In the genomic region with DNA sequence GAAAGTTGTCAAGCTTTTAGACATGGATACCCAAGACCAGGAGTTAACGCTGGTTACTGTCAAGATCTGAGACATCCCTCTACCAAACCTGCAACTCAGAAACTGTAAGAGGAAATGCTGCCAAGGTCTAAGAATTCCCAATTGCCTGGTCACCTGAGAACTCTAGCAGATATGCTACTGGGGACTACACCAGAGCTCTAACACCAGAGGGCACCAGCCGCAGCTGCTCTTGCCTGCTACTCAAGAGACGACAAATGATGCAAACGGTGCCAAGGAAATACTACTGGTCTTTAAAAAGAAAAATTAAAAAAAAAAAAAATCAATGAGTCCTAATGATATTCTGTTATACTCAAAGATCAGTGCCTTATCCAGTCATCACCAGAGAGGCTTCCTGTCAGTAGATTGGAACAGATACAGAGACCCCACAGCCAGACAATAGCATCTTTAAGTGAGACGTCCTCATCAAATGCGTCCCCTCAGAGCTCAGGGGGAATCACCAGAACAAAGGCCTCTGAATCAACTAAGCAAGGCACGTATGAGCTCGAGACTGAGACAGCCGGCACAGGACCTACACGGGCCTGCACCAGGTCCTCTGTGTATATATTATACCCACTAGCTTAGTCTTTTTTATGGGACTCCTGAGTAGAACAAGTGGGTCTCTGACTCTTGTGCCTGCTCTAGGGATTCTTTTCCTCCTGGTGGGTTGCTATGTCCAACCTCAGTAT, we compare ENCODE assay signal across 9 mouse cellular contexts. TPM values are rescaled to one million over a fixed set of nuclear protein-coding genes. Genes with fewer than 3 reads are reported as not detected.
A peak's percentile ranks its signal among the peaks of the same experiment; 100 is the strongest.
DNase-seq lines count a peak whose midpoint lies in the region; ATAC-seq lines count a peak whose summit lies in the region.
"Had no signal": no experiment of that assay in that cellular context is flagged by ENCODE, and none has a peak within 500 bp of the region (broad histone marks: within the 10 kb centered on the region; RNA-seq: fewer than 3 reads in every experiment).

No protein-coding gene starts in this region.

- H3K4me2 ChIP-seq in heart, embryonic 12.5 days = no peak overlapping the region
- no peak overlapping the region for H3K4me2 ChIP-seq in forebrain, embryonic 13.5 days
- H3K4me2 ChIP-seq: embryonic facial prominence, embryonic 13.5 days; limb, embryonic 12.5 days had no signal

- no peaks in the 10 kb centered on the region for H3K9me3 ChIP-seq in heart, embryonic 12.5 days (replicated peaks)
- H3K9me3 ChIP-seq in forebrain, embryonic 13.5 days (replicated peaks) = no peaks in the 10 kb centered on the region
- H3K9me3 ChIP-seq: embryonic facial prominence, embryonic 13.5 days; limb, embryonic 12.5 days had no signal

- H3K27ac ChIP-seq in heart, embryonic 12.5 days (ENCODE audit: poor library complexity, severe bottlenecking) = no peak overlapping the region
- H3K27ac ChIP-seq in forebrain, embryonic 13.5 days = 0 out of 2 replicates have a peak overlapping the region, but pooled peaks have one; percentile 21
- H3K27ac ChIP-seq: embryonic facial prominence, embryonic 13.5 days; limb, embryonic 12.5 days had no signal

- no peaks in the 10 kb centered on the region for H3K4me1 ChIP-seq in heart, embryonic 12.5 days (replicated peaks)
- H3K4me1 ChIP-seq in forebrain, embryonic 13.5 days = 0 out of 2 replicates have a peak, but pooled peaks cover 3% of the 10 kb centered on the region
- H3K4me1 ChIP-seq: embryonic facial prominence, embryonic 13.5 days; limb, embryonic 12.5 days had no signal

- DNase-seq in heart, postnatal 4 days = peak; percentile 41
- peak; percentile 44 for DNase-seq in urinary bladder, postnatal 14 days (ENCODE audit: low spot score)
- DNase-seq in urinary bladder, postnatal 10 days (ENCODE audit: low spot score) = no peak
- DNase-seq in lung, postnatal 14 days = peak; percentile 48
- no peak for DNase-seq in spleen, adult 12 weeks (ENCODE audit: low spot score)

- no peaks in the 10 kb centered on the region for H3K27me3 ChIP-seq in heart, embryonic 12.5 days (replicated peaks)
- no peaks in the 10 kb centered on the region for H3K27me3 ChIP-seq in forebrain, embryonic 13.5 days
- H3K27me3 ChIP-seq: embryonic facial prominence, embryonic 13.5 days; limb, embryonic 12.5 days had no signal

- peaks cover 46% of the 10 kb centered on the region for H3K36me3 ChIP-seq in heart, embryonic 12.5 days
- H3K36me3 ChIP-seq in forebrain, embryonic 13.5 days (ENCODE audit: poor library complexity, severe bottlenecking) = peaks cover 49% of the 10 kb centered on the region

- ATAC-seq in heart, embryonic 12.5 days (ENCODE audit: insufficient number of reproducible peaks, low FRiP score) = no peak
- 0 out of 2 replicates have a peak, but pooled peaks have one; percentile 42 for ATAC-seq in forebrain, embryonic 13.5 days

- H3K4me3 ChIP-seq in heart, embryonic 12.5 days = no peak overlapping the region
- H3K4me3 ChIP-seq in forebrain, embryonic 13.5 days = no peak overlapping the region
- H3K4me3 ChIP-seq: embryonic facial prominence, embryonic 13.5 days; limb, embryonic 12.5 days had no signal

- 62% methylated on average over 10 of the region's 10 CpGs for WGBS in heart, embryonic 12.5 days
- 55% methylated on average over 10 of the region's 10 CpGs for WGBS in forebrain, embryonic 13.5 days

- no peak overlapping the region for H3K9ac ChIP-seq in heart, embryonic 12.5 days
- H3K9ac ChIP-seq in forebrain, embryonic 13.5 days = no peak overlapping the region
- H3K9ac ChIP-seq: embryonic facial prominence, embryonic 13.5 days; limb, embryonic 12.5 days had no signal

RNA-seq across cellular contexts. Expression of a gene that starts 19.0 kb away (rescaled TPM):
- total RNA-seq in heart, postnatal 4 days (2021) = 10 to 100 TPM; 65.1 to 69.8 TPM
- polyA plus RNA-seq in heart, embryonic 12.5 days (2016; fragmentation: Nextera tagmentation; extraction: Ambion mirVana) = 209 and 219 TPM in 2 replicates
- polyA plus RNA-seq in forebrain, embryonic 13.5 days (2015; fragmentation: Nextera tagmentation; extraction: Ambion mirVana) = 167 and 173 TPM in 2 replicates

RNA-seq across cellular contexts. Expression of a gene that starts 36.4 kb away (rescaled TPM):
- total RNA-seq in heart, postnatal 4 days (2021) = 1 to 10 TPM; 1.1 to 1.7 TPM
- polyA plus RNA-seq in heart, embryonic 12.5 days (2016; fragmentation: Nextera tagmentation; extraction: Ambion mirVana) = 1.3 and 1.6 TPM in 2 replicates
- polyA plus RNA-seq in forebrain, embryonic 13.5 days (2015; fragmentation: Nextera tagmentation; extraction: Ambion mirVana) = 13.5 and 13.9 TPM in 2 replicates

RNA-seq across cellular contexts. Expression of a gene that starts 41.2 kb away (rescaled TPM):
- total RNA-seq in heart, postnatal 4 days (2021) = 1 to 10 TPM; 7.4 to 7.7 TPM
- 3.7 and 4.7 TPM in 2 replicates for polyA plus RNA-seq in heart, embryonic 12.5 days (2016; fragmentation: Nextera tagmentation; extraction: Ambion mirVana)
- 13.1 and 14.7 TPM in 2 replicates for polyA plus RNA-seq in forebrain, embryonic 13.5 days (2015; fragmentation: Nextera tagmentation; extraction: Ambion mirVana)

Comparison
In these comparisons a context has a peak if more than half of its experiments do, and no peak if none do; other contexts are left out.
1. DNase-seq: peak in heart, postnatal 4 days (single experiment), urinary bladder, postnatal 14 days (single experiment) and lung, postnatal 14 days (single experiment); none in urinary bladder, postnatal 10 days (single experiment) and spleen, adult 12 weeks (single experiment).